Mouse (Mus musculus): ENCODE data around the gene Vmn1r40. TPM values are rescaled to one million over a fixed set of nuclear protein-coding genes. Genes with fewer than 3 reads are reported as not detected.

Vmn1r40 gene
- not detected in 2 replicates for polyA plus RNA-seq (2015; fragmentation: Nextera tagmentation; extraction: Ambion mirVana)

DNA sequence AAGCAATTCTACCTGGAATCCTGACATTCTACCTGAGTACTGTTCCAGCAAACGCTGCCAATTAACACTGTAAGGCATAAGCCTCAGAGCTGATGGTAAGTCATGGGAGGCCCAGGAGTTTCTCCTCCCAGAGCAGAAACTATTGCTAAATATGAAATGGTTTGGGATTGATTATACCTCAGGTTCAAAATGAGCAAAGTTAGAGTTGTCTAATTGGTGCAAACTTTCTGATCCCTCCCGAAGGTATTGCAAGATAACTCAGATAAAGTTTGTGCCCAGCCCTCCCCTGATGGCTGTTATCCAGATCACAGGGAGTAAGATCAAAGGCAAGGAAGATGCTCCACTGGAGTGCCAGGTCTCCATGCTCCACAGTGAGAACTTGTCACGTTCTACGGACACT, at the start of gene Vmn1r40:
Gene Vmn1r40 (plus strand): TSS at position 301 of the 400 bp plus-strand sequence.
- H3K27me3 ChIP-seq = no peaks in the 10 kb centered on the region
- no peak within 1 kb of the TSS for H3K27ac ChIP-seq (replicated peaks)
- H3K36me3 ChIP-seq = no peaks in the 10 kb centered on the region
- no peak for ATAC-seq (ENCODE audit: low FRiP score, low read depth)
- H3K4me2 ChIP-seq = no peak within 1 kb of the TSS
- WGBS = 89% methylated on average over 4 of the region's 4 CpGs
- no peak within 1 kb of the TSS for H3K9ac ChIP-seq
- no peaks in the 10 kb centered on the region for H3K9me3 ChIP-seq
- no peak within 1 kb of the TSS for H3K4me3 ChIP-seq
- H3K4me1 ChIP-seq (replicated peaks) = no peaks in the 10 kb centered on the region

DNA sequence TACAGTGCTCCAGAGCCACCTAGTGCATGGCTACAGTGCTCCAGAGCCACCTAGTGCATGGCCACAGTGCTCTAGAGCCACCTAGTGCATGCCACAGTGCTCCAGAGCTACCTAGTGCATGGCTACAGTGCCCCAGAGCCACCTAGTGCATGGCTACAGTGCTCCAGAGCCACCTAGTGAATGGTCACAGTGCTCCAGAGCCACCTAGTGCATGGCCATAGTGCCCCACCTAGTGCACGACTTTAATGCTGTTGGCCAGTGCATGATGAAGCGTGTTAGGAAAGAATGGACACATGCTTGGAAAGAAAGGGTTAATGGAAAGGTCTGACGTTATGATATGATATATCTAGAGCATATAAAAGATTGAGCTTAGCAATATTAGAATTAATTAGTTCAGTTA, 49.0 kb upstream of the Vmn1r40 start:
- WGBS = 77% methylated on average over 3 of the region's 3 CpGs
- no peak for ATAC-seq (ENCODE audit: low FRiP score, low read depth)

DNA sequence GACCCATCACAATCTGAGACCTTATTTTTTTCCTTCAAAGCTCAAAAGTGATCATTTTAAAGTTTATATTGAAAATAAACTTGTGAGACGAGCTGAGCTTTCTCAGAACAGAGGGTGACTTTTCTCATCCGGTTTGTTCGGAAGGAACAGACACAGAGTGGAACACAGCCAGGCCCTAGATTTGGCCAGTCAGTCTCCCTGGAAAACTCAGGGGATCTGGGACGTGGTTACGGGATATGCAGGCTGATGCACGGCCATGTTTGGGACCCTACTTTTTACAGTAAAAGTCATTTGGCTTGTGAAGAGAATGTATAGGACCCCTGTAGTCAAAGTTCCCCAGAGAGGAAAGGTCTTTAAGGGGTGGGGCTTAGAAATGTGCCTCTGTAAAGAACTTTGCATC, 48.4 kb upstream of the Vmn1r40 start:
- H3K4me1 ChIP-seq (replicated peaks) = no peaks in the 10 kb centered on the region
- no peaks in the 10 kb centered on the region for H3K27me3 ChIP-seq
- H3K27ac ChIP-seq (replicated peaks) = no peak overlapping the region
- H3K9me3 ChIP-seq = no peaks in the 10 kb centered on the region
- H3K4me2 ChIP-seq = no peak overlapping the region
- 85% methylated on average over 6 of the region's 6 CpGs for WGBS
- H3K36me3 ChIP-seq = 0 out of 2 replicates have a peak, but pooled peaks cover 13% of the 10 kb centered on the region
- H3K4me3 ChIP-seq = no peak overlapping the region
- no peak for ATAC-seq (ENCODE audit: low FRiP score, low read depth)
- no peak overlapping the region for H3K9ac ChIP-seq

More for the DNA sequence above, 49.0 kb upstream of the Vmn1r40 start:
- Histone ChIP-seq H3K4me2 (no peak overlapping the region), H3K4me3 (no peak overlapping the region), H3K9me3 (no peaks in the 10 kb centered on the region), H3K27me3 (no peaks in the 10 kb centered on the region), H3K4me1 (replicated peaks) (no peaks in the 10 kb centered on the region), H3K9ac (no peak overlapping the region), H3K27ac (replicated peaks) (no peak overlapping the region), H3K36me3 (0 out of 2 replicates have a peak, but pooled peaks cover 8% of the 10 kb centered on the region)

DNA sequence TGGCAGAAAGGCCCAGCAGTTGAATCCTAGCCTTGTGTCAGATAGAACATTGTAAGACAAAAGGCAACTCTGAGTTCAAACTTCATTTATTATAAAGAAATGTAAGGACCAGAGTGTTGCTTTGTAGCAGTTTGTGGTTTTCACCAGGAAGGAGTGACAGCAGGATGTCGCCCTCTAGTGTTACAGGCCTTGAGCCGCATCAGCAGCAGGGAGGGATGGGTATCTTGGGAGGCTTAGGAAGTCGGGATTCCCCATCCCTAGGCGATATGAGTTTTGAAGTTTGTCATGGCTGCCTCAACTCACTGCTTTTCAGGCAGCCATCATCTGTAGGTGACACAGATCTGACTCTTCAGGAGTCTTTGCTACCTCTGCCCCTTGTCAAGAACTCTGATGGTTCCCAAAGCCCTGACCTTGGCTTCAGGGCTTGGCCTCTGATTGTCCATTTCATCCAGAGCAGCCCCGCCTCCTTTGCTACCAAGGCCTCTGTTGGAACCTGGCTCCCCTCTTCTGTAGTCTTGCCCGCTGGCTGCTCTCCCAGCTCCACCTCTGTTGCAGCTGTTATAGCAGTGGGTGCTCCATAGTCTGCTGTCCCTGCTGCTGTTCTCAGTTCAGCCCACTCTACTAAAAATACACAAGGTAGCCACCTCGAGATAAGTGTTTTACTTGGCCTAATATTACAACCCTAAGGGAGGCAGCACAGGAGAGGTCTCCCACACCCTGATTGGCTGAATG, 47.5 kb upstream of the Vmn1r40 start:
- WGBS = 36% methylated on average over 7 of the region's 7 CpGs
- Histone ChIP-seq H3K27me3 (no peaks in the 10 kb centered on the region), H3K9ac (no peak overlapping the region), H3K27ac (replicated peaks) (no peak overlapping the region), H3K4me3 (no peak overlapping the region), H3K4me1 (replicated peaks) (no peaks in the 10 kb centered on the region), H3K9me3 (no peaks in the 10 kb centered on the region), H3K4me2 (no peak overlapping the region), H3K36me3 (0 out of 2 replicates have a peak, but pooled peaks cover 17% of the 10 kb centered on the region)
- no peak for ATAC-seq (ENCODE audit: low FRiP score, low read depth)

DNA sequence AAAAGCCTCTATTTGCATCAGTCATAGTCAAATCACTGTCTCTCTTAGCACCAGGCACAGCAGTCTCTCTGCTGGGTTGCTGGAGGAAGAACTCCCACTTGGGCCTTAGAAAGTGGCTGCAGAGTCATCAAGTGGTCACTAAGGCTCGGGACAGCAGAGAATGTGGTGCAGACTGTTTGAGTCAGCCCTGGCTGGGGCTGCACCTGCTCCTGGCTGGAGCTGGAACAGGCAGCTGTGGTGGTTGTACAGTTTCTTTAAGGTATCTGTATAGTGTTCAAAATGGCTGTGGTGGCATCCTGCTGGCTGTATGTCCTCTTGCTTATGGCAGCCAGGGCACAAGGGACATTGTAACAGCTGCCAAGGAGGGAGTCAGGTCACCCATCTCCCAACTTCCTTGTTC, 46.9 kb upstream of the Vmn1r40 start:
- 69% methylated on average over 1 of the region's 1 CpGs for WGBS
- Histone ChIP-seq H3K4me1 (replicated peaks) (no peaks in the 10 kb centered on the region), H3K9ac (no peak overlapping the region), H3K9me3 (no peaks in the 10 kb centered on the region), H3K4me3 (no peak overlapping the region), H3K27me3 (no peaks in the 10 kb centered on the region), H3K4me2 (no peak overlapping the region), H3K27ac (replicated peaks) (no peak overlapping the region), H3K36me3 (0 out of 2 replicates have a peak, but pooled peaks cover 15% of the 10 kb centered on the region)
- no peak for ATAC-seq (ENCODE audit: low FRiP score, low read depth)

DNA sequence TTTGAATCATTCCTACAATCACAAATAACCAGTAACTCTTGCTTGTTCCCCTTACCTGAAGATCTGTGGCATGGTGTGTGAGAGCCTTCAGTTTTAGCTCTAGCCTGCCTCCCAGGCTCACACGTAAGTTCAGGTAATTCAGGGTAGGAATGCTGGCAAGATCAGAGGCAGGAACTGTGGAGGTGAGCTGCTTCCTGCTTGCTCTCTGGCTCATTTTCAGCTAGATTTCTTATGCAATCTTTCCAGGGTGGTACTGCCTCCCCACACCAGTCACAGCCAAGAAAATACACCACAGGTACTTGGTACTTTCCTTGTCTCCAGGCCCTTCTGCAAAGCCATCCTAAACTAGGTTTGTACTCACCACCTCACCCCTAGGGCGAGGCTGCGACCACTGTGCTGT, 44.8 kb upstream of the Vmn1r40 start:
- WGBS = 81% methylated on average over 3 of the region's 3 CpGs
- H3K27me3 ChIP-seq = no peaks in the 10 kb centered on the region
- ATAC-seq (ENCODE audit: low FRiP score, low read depth) = no peak

DNA sequence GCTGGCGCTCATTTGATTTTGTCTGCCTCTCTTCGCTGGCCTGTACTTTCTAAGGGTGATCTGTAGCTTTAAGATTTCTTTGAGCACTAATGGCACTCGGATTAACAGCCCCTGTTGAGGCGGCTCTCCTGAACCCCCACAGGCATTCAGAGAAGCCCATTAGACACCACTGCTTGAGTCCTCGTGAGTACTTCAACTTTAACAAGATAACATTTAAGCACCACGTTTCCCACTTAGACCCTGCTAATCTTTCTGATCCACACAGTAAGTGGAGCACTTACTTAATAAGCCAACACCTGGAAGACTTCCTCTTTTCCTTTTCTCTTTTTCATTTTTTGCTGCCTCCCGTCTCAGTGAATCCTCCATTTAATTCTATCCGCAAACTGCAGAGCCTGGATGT, 42.2 kb upstream of the Vmn1r40 start:
- Histone ChIP-seq H3K9ac (no peak overlapping the region), H3K36me3 (0 out of 2 replicates have a peak, but pooled peaks cover 9% of the 10 kb centered on the region), H3K9me3 (no peaks in the 10 kb centered on the region), H3K4me3 (no peak overlapping the region), H3K27me3 (no peaks in the 10 kb centered on the region), H3K27ac (replicated peaks) (no peak overlapping the region), H3K4me1 (replicated peaks) (no peaks in the 10 kb centered on the region), H3K4me2 (no peak overlapping the region)
- ATAC-seq (ENCODE audit: low FRiP score, low read depth) = no peak
- WGBS = 69% methylated on average over 8 of the region's 8 CpGs

More for the DNA sequence above, 44.8 kb upstream of the Vmn1r40 start:
- Histone ChIP-seq H3K9me3 (no peaks in the 10 kb centered on the region), H3K4me2 (no peak overlapping the region), H3K36me3 (0 out of 2 replicates have a peak, but pooled peaks cover 9% of the 10 kb centered on the region), H3K27ac (replicated peaks) (no peak overlapping the region), H3K9ac (no peak overlapping the region), H3K4me1 (replicated peaks) (no peaks in the 10 kb centered on the region), H3K4me3 (no peak overlapping the region)

DNA sequence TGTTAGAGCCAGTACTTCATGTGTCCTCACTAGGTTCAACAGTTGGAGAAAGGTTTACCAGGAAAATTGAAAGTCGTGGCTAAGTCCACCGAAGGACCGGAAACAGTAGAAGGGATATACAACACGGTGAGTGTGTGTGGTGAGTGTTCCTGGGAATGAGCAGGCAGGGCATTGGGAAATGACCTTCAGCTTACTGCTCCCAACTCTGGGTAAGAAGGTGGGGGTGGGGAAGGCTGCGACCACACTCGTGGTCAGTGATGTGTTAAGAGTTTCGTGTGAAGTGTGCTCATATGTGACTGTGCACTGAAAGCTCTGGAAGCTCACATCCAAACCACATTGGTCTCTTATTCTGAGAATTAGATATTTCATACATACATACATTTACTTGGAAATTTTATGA, 41.7 kb upstream of the Vmn1r40 start:
- 0 out of 2 replicates have a peak, but pooled peaks cover 9% of the 10 kb centered on the region for H3K36me3 ChIP-seq
- no peak overlapping the region for H3K4me2 ChIP-seq
- no peak overlapping the region for H3K4me3 ChIP-seq
- no peak overlapping the region for H3K9ac ChIP-seq
- no peak for ATAC-seq (ENCODE audit: low FRiP score, low read depth)
- H3K27ac ChIP-seq (replicated peaks) = no peak overlapping the region
- H3K9me3 ChIP-seq = no peaks in the 10 kb centered on the region
- 85% methylated on average over 7 of the region's 7 CpGs for WGBS
- no peaks in the 10 kb centered on the region for H3K27me3 ChIP-seq
- no peaks in the 10 kb centered on the region for H3K4me1 ChIP-seq (replicated peaks)

DNA sequence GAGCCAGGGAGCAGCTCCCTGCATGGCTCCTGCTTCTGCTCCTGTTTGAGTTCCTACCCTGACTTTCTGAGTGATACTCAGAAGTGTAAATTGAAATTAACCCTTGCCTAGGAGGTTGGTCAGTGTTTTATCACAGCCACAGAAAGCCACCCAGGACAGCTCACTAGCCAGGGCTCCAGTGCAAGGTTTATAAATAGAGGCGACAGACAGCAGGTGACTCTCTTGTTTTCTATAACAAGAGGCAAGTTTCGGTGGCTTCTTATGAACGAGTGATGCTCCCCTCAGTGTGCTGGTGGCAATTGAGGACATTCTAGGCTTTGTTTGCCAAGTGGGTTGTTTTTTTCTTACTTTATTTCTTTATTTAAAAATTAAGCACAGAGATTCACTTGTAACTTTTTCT, 40.4 kb upstream of the Vmn1r40 start:
- Histone ChIP-seq H3K4me1 (replicated peaks) (no peaks in the 10 kb centered on the region), H3K27me3 (no peaks in the 10 kb centered on the region), H3K4me2 (no peak overlapping the region), H3K27ac (replicated peaks) (no peak overlapping the region), H3K4me3 (no peak overlapping the region), H3K36me3 (0 out of 2 replicates have a peak, but pooled peaks cover 9% of the 10 kb centered on the region), H3K9me3 (no peaks in the 10 kb centered on the region), H3K9ac (no peak overlapping the region)
- no peak for ATAC-seq (ENCODE audit: low FRiP score, low read depth)
- WGBS = 84% methylated on average over 3 of the region's 3 CpGs

DNA sequence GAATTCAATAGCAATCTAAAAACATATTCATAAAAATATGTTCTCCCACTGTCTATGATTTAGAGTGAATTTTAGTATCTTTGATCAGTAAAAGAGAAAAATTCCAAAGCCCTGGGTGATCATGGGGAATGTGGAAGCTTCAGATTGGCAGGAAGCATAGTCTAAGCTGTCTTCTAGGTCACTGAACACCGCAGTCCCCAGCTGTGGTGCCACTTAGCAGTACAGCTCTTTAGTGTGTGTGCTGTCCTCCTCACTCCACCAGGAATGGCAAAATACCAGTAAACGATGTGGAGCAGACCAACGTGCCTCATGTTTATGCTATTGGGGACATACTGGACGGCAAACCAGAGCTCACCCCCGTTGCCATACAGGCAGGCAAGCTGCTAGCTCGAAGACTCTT, 37.8 kb upstream of the Vmn1r40 start:
- no peak for ATAC-seq (ENCODE audit: low FRiP score, low read depth)

DNA sequence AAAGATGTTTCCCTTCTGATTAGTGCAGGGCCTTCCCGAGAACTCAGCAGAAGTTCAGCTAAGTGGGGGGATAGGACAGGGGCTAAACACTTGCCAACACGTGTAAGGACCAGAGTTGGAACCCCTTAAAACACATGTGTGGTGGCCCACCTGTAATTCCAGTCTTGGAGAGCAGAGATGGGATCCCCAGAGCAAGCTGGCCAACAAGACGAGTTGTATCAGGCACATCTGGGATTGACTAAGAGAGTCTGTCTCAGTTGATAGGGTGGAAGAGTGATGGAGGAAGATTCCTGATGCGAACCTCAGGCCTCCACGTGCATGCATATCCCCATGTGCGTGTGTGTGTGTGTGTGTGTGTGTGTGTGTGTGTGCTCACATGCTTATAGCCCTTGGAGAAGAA, 35.9 kb upstream of the Vmn1r40 start:
- H3K9ac ChIP-seq = no peak overlapping the region
- H3K36me3 ChIP-seq = no peaks in the 10 kb centered on the region
- H3K27ac ChIP-seq (replicated peaks) = no peak overlapping the region
- H3K27me3 ChIP-seq = no peaks in the 10 kb centered on the region
- 80% methylated on average over 6 of the region's 6 CpGs for WGBS
- ATAC-seq (ENCODE audit: low FRiP score, low read depth) = no peak
- no peak overlapping the region for H3K4me2 ChIP-seq
- H3K4me1 ChIP-seq (replicated peaks) = 0 out of 2 replicates have a peak, but pooled peaks cover 9% of the 10 kb centered on the region
- H3K9me3 ChIP-seq = no peaks in the 10 kb centered on the region
- no peak overlapping the region for H3K4me3 ChIP-seq

More for the DNA sequence above, 37.8 kb upstream of the Vmn1r40 start:
- 84% methylated on average over 6 of the region's 6 CpGs for WGBS
- Histone ChIP-seq H3K4me3 (no peak overlapping the region), H3K27ac (replicated peaks) (no peak overlapping the region), H3K27me3 (no peaks in the 10 kb centered on the region), H3K4me1 (replicated peaks) (0 out of 2 replicates have a peak, but pooled peaks cover 9% of the 10 kb centered on the region), H3K9ac (no peak overlapping the region), H3K4me2 (no peak overlapping the region), H3K9me3 (no peaks in the 10 kb centered on the region), H3K36me3 (no peaks in the 10 kb centered on the region)

DNA sequence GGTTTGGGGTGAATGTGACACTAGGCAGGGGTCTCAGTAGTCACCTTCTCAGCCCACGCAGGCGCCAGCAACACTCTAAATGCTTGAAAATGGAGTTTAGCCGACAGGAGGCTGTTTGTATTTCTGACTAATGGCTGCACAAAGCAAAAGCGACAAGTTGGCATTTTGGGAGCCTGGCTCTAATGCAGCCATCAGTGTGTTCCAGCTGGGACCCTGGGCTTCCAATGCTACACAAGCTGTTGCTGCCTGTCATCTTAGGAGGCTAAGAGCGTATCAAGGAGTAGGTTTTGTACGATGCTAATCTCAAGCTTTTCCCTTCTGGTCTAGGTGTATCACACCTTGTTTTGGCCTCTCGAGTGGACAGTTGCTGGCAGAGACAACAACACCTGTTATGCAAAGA, 34.7 kb upstream of the Vmn1r40 start:
- Histone ChIP-seq H3K9me3 (no peaks in the 10 kb centered on the region), H3K4me3 (no peak overlapping the region), H3K36me3 (no peaks in the 10 kb centered on the region), H3K9ac (no peak overlapping the region), H3K4me2 (no peak overlapping the region), H3K27me3 (no peaks in the 10 kb centered on the region), H3K4me1 (replicated peaks) (0 out of 2 replicates have a peak, but pooled peaks cover 9% of the 10 kb centered on the region), H3K27ac (replicated peaks) (peak overlapping the region; percentile 21)
- 67% methylated on average over 7 of the region's 7 CpGs for WGBS
- no peak for ATAC-seq (ENCODE audit: low FRiP score, low read depth)

Data from hindbrain, embryonic 15.5 days (tissue).